Mouse (Mus musculus): ENCODE results near the gene Srf.

DNA sequence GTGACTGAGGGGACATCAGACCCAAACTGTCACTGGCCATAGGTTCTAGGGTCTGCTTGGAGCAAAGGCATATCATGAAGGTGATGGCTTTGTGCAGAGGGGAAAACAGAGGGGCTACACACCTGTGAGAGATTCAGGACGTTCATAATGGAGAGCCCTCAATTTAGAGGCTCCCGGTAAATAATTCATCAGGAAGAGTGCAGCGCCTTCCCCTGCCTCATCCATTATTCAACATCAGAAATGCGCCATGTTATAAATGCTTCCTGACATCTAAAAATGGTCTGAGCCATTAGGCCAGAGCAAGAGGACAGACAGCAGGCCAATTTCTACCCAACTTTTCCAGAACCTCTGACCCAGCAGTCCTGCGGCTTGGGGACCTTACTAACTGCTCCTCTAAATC lies 49.2 kb upstream of the Srf start:
- TF ChIP-seq CTCF (IDR thresholded peaks at IDR 0.05; ENCODE audit: low read depth) (no peak), EP300 (IDR thresholded peaks at IDR 0.05; ENCODE audit: low read depth) (no peak)

All from liver, postnatal 0 days (tissue).